Mouse (Mus musculus): ENCODE data around the gene Cog5.
"Not testable (repeated sequence)": the region's sequence is repeated elsewhere in the genome, so short reads cannot be mapped to it uniquely, and the experiment has no call there.

The Cog5 gene

GRCm38 (mm10) chr12:31654197-31654964 lies at the start of gene Cog5, which contains the start of gene Dus4l:
Gene Cog5 (plus strand): TSS chr12:31654869.
Gene Dus4l (minus strand): TSS chr12:31654826.
- peak; percentile 94 for DNase-seq

DNA sequence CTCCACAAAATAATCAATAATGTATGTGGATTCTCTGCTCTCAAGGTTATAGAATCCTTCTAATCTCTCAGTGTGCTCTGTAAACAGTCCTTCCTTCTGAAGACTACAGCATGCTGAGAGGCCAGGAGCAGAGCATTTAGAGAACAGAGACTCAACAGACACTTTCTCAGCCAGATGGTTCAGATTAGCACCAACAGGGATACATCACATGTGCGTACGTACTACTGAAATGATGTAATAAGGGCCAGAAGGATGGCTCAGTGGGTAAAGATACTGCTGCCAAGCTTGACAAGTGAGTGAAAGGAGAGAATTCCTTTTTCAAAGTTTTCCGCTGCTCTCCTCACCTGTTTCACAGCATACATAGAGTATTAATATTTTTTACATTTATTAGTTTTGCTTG lies 49.8 kb upstream of the Cog5 start:
- peak; percentile 11 for DNase-seq

- no peak for DNase-seq
Measured at GRCm38 (mm10) chr12:31608138-31608537, 46.5 kb upstream of the Cog5 start.

DNA sequence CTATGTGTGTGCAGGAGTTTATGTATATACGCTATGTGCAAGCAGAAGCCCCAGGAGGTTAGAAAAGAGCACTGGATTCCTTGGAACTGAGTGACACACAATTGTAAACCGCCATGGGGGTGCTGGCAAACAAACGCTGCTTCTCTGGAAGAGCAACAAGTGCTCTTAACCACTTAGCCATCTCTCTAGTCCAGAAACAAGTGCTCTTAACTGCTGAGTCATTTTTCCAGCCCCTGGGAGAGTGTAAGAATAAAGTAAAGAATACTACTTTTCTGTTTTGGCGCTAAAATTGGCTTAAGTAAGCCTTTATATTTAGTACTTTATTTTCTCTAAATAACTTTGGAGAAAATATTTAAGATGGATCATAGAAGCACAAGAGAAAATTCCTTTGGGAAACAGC lies 41.3 kb upstream of the Cog5 start:
- no peak for DNase-seq

DNA sequence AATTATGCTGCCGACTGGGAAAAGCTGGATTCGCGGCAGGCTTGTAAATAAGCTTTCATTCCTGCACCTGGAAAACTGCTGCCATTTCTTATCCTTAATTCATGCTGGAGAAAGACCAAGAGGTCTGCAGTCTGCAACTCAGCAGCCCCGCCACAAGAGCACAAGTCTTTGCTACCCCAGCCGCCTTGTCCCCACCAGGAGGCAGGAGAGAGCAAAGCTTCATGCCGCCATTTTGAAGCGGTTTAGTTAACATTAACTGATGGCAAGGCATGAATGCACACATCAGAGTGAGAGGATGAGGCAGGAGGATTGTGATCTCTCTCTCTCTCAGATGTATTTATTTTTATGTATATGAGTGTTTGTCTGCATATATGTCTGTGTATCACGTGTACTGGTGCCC lies 34.6 kb upstream of the Cog5 start:
- DNase-seq, result no peak

DNA sequence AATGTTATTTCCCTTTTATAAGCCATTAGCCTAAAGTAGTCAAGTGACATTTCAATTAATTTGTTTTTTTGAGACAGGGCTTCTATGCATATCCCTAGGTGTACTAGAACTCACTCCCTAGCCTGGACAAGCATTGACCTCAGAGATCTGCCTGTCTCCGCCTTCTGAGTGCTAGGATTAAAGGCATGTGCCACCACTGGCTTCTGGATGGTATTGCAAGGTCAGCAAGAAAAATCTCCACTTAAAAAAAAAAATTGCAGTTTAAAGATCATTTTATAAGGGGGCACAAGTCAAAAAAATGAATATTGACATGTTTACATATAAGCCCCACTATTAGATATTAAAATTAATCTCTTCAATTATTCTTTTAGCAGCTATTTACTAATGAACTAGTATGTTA lies 29.7 kb upstream of the Cog5 start:
- no peak for DNase-seq

DNA sequence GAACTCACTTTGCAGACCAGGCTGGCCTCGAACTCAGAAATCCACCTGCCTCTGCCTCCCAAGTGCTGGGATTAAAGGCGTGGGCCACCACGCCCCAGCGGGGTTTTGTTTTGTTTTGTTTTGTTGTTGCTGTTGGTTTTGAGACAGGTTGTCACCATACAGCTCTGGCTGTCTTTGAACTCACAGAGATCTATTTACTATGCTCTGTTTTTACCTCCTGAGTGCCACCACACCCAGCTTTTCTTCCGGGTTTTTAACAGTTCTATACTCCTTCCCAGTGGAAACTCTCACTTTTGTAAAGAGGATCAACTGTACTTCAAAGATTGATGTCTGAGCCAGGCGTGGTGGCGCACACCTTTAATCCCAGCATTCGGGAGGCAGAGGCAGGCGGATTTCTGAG lies 26.3 kb upstream of the Cog5 start:
- DNase-seq, result not testable (repeated sequence)

GRCm38 (mm10) chr12:31633970-31634342 lies 20.7 kb upstream of the Cog5 start:
- no peak for DNase-seq

GRCm38 (mm10) chr12:31634343-31635239 lies 20.1 kb upstream of the Cog5 start, which contains the start of gene Bcap29:
Gene Bcap29 (minus strand): TSS chr12:31634658.
- peak; percentile 76 for DNase-seq

GRCm38 (mm10) chr12:31635240-31635607 lies 19.4 kb upstream of the Cog5 start:
- DNase-seq, result no peak

DNA sequence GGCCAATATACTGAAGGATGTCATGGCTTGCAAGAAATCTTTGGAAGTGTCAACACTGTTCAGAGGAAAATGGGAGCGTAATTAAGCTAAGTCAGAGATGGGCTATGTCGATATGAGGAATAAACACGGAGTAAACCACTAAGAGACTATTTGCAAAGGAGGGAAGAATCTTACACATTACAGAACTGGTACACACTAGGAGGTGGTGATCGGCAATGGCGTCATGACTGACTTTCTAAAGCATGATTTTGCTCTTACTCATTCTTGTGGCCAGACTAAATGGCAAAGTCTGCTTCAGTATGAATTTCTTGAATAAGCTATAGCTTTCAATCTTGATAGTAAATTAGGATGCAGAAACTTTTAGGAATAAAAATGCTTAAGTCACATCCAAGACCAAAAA lies 1.1 kb upstream of the Cog5 start:
- DNase-seq, result no peak

DNA sequence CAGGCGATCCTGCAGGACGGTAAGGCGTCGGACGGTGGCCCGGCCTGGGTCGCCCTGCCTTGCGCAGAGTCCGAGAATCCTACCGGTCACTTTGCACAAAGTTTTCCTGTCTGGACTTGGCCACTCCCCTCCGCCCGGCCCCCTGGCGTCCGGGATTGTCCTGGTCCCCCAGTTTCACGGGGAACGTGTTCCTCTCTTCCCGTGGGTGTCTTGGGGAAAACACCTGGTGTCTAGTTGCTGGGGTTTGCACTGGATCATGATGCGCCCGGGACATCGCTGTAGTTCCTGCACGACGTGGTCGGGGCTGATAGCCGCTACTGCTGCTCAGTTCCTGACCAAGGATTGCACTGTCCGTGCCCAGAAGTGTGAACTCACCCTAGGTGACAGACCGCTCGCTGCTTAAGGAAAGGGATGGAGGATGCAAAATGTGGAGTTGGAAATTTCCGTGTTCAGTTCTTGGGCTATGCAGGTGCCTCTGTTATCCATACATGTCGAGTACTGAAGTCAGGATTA lies 352 bp downstream of the Cog5 start:
- no peak for DNase-seq

DNA sequence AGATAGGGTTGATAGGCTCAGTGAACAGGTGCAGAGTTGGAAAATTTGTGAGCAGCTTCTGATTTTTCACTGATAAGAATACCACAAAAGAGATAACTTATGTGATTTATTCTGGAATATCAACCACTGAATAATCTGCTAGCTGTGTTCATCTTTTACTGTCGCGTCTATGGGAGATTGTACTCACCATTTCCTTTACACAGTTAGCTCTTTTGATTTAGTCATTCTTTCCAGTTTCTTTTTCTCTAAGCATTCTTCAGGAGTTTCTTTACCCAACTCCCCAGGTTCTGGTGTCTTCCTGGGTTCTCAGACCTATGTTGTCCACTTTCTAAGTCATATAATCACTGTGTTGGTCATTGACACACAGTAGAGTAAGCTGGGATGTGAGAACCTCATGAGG lies 2.2 kb downstream of the Cog5 start:
- no peak for DNase-seq

DNA sequence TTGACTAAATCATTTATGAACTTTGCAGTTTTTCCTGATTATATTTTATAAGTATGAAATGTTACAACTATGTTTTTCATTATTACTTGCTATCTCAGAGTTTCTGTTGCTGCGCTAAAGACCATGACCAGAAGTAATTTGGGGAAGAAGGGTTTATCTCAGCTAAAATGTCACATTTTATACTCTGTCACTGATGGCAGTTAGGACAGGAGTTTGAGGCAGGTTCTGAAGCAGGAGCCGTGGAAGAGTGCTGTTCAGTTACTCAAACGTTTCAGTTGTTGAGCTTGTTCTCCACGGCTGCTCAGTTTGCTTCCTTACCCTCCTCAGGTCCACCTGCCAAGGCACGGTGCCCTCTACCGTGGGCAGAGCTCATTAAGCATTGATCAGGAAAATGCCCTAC lies 11.3 kb downstream of the Cog5 start:
- DNase-seq, result no peak

DNA sequence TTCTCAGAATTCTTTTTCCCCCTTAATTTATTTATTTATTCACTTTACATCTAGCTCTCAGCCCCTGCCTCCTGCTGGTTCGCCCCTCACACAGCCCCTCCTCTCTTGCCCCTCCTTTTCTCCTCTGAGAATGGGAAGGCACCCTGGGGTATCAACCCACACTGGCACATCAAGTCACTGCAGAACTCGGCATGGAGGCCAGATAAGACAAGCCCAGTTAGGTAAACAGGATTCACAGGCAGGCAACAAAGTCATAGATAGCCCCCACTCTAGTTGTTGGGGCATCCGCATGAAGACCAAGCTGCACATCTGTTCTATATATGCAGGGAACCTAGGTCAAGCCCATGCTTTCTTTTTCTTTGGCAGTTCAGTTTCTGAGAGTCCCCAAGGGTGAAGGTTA lies 12.5 kb downstream of the Cog5 start:
- DNase-seq, result no peak

- DNase-seq, result no peak
Measured at GRCm38 (mm10) chr12:31686679-31687078, 32.0 kb downstream of the Cog5 start.

- DNase-seq, result no peak
Measured at GRCm38 (mm10) chr12:31693278-31693677, 38.6 kb downstream of the Cog5 start.

DNA sequence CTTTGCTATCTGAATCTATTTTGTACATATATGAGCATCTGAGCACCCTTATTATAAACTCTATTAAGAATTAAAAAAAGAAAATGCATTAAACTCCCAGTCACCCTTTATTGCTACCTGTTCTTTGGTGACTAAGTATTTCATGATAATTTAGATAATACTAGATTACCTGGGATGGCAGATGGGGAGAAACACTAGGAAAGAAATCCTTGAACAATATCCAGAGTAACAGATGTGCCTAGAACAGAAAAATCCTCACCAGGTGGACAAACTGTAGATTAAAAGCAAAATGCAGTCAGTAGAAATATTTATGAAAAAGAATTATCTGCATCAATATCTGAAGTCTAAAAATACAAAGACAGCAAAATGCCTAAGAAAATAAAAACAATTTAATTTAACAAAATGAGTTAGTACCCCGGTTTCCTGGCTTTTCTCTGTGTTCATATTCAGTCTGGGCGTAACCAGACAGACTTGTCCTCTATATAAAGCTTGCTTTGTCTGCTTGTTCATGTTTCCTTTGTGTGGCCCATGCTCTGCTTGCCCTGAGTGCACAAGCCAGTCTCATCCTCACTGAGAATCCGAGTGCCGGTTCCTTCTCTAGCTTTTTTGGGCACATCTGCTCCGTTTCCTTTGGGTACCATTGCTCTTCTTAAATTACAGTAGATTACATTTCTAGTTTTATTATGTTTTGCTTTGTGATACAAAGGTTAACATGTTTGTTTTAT lies 46.1 kb downstream of the Cog5 start:
- DNase-seq, result no peak

DNA sequence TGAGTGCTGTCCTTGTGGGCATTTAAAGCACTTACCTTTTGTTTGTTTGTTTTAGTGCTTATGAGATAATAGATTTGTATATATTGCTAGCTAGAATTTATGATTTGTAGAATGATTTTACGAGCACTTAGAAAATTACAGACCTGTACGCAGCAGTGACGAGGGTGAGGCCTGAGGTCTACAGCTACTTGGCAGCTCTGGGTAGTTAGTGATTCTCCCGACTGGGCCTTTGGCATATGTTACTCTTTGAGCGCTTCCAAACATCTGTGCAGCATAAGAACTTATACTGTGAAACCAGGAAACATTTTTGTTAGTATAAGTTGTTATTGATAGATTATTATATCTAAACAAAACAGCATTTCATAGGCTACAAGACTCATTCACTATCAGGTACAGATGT lies 46.7 kb downstream of the Cog5 start:
- DNase-seq, result no peak

GRCm38 (mm10) chr12:31703904-31704303 lies 49.2 kb downstream of the Cog5 start:
- no peak for DNase-seq

GRCm38 (mm10) chr12:31706168-31706567 lies 51.5 kb downstream of the Cog5 start:
- DNase-seq, result no peak

DNA sequence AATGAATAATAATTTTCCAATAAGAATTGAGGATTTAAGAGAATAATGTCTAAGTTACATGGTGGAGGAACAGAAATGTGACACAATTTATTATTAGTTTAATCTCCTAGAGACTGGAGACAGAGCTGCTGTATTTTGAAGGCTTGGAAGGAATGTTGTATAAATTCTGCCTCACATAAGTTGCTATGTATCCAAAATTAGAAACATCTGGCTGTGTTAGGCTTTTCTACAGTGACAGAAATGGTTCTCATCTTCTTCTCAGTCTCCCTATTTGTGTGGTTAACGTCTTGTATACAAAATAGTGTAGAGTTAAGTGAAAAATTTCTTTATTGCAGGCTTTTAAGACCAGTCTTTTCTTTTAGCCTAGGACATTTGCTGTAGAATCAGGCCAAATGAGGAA lies 52.9 kb downstream of the Cog5 start:
- DNase-seq, result no peak

- no peak for DNase-seq
Measured at GRCm38 (mm10) chr12:31709665-31710064, 55.0 kb downstream of the Cog5 start.
